Mouse (Mus musculus) kidney, embryonic 15.5 days (tissue): ENCODE data around the gene Gls. TPM values are rescaled to one million over a fixed set of nuclear protein-coding genes. Genes with fewer than 3 reads are reported as not detected.

Source experiments
- ATAC-seq: fragments of 200-750 bp; cut with Nextera tagmentation; replicated peaks from 2 replicates; pipeline ENCODE4 v1.8.0; 2017; ENCODE audit warnings: moderate TSS enrichment; ENCODE audit not compliant: low FRiP score
- H3K27ac ChIP-seq: fragments of 300-500 bp; sonication (generic); 2 replicates; pipeline ENCODE4 v1.5.1; 2015; ENCODE audit warnings: mild to moderate bottlenecking, inconsistent platforms
- H3K27me3 ChIP-seq: fragments of 300-500 bp; sonication (generic); 2 replicates; pipeline ENCODE4 v1.6.1; 2015; ENCODE audit warnings: inconsistent platforms
- H3K36me3 ChIP-seq: fragments of 300-500 bp; sonication (generic); 2 replicates; pipeline ENCODE4 v1.6.1; 2015; ENCODE audit warnings: inconsistent platforms
- H3K4me1 ChIP-seq: fragments of 300-500 bp; sonication (generic); 2 replicates; pipeline ENCODE4 v1.6.1; 2015; ENCODE audit warnings: inconsistent platforms
- H3K4me2 ChIP-seq: fragments of 300-500 bp; sonication (generic); 2 replicates; pipeline ENCODE4 v1.6.1; 2015; ENCODE audit warnings: moderate library complexity, mild to moderate bottlenecking, inconsistent platforms
- H3K4me3 ChIP-seq: fragments of 300-500 bp; sonication (generic); replicated peaks from 2 replicates; pipeline ENCODE4 v1.5.1; 2015; ENCODE audit warnings: mild to moderate bottlenecking, inconsistent platforms
- H3K9ac ChIP-seq: fragments of 300-500 bp; sonication (generic); 2 replicates; pipeline ENCODE4 v1.6.1; 2015; ENCODE audit warnings: mild to moderate bottlenecking, inconsistent platforms
- H3K9me3 ChIP-seq: fragments of 300-500 bp; sonication (generic); replicated peaks from 2 replicates; pipeline ENCODE4 v1.6.1; 2016; ENCODE audit warnings: inconsistent platforms
- WGBS: fragments of 180-500 bp; shearing (Covaris S2); methylation state at CpG from one replicate; pipeline ENCODE4 v1.1.7; 2015; ENCODE audit warnings: mixed read lengths; 5-methylcytosine and 5-hydroxymethylcytosine counted together
- polyA plus RNA-seq: library from polyadenylated mRNA; unstranded; fragments of >200 nt; fragmentation: Nextera tagmentation; extraction: Ambion mirVana; gene quantifications from 2 replicates; pipeline ENCODE4 v1.2.1, GENCODE M21; 2015

The Gls gene
- polyA plus RNA-seq, 1 experiment from 2014 or later, result 23.4 TPM

DNA sequence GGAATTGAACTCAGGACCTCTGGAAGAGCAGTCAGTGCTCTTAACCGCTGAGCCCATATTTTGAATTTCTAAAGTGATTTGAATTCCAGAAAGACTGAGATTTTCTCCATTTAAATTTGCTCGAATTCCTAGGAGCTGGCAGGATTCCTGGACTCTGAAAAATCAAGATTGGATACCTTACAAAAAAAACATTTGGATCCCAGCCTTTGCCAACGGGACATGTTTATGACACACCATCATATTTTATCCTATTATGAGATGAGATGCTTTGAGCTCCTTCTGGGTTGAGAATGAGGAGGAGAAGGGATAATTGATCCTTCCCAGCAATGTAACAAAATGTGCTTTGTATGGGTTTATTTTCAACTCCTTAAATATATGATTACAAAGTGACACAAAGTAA, 31.3 kb upstream of the Gls start:
- no peaks in the 10 kb centered on the region for H3K4me1 ChIP-seq
- no peak overlapping the region for H3K27ac ChIP-seq
- H3K36me3 ChIP-seq, result no peaks in the 10 kb centered on the region
- H3K4me3 ChIP-seq, result no peak overlapping the region
- 47% methylated on average over 3 of the region's 3 CpGs for WGBS
- no peak for ATAC-seq
- no peaks in the 10 kb centered on the region for H3K9me3 ChIP-seq
- H3K9ac ChIP-seq, result no peak overlapping the region
- no peaks in the 10 kb centered on the region for H3K27me3 ChIP-seq
- H3K4me2 ChIP-seq, result no peak overlapping the region

DNA sequence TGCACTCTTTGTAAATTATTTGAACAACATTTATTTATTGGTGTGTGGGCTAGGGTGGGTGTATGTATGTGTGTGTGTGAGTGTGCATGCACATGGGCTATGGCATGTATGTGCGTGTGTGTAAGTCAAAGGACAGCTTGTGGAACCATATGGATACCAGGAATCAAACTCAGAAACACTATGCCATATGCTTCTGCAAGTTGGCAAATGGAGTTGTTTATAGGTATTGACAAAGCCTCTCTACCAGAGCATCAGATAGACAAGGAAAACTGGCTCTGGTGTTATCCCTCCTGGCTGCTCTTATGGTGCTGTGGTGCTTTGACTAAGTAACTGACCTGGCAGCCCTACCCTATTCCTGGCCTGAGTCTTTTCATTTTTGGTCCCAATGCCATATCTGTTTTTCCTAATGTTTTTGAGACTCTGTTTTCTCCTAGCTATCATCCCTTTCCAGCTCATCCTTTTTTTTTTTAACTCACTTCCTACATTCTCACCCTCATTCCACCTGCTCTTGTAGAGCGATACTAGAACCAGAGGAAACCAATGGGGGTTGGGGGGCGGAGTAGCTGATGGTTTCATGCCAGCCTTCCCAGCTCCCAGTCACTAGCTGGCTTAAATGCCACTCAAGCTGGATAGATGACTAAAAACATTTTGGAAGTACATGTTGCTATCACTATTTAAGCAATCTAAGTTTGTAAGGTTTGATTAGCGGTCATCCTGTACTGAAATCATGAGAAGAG, 27.5 kb upstream of the Gls start:
- H3K4me1 ChIP-seq, result no peaks in the 10 kb centered on the region
- H3K9ac ChIP-seq, result no peak overlapping the region
- no peak overlapping the region for H3K4me2 ChIP-seq
- no peak overlapping the region for H3K27ac ChIP-seq
- H3K9me3 ChIP-seq, result no peaks in the 10 kb centered on the region
- no peaks in the 10 kb centered on the region for H3K27me3 ChIP-seq
- H3K4me3 ChIP-seq, result no peak overlapping the region
- 95% methylated on average over 4 of the region's 4 CpGs for WGBS
- ATAC-seq, result no peak
- no peaks in the 10 kb centered on the region for H3K36me3 ChIP-seq

DNA sequence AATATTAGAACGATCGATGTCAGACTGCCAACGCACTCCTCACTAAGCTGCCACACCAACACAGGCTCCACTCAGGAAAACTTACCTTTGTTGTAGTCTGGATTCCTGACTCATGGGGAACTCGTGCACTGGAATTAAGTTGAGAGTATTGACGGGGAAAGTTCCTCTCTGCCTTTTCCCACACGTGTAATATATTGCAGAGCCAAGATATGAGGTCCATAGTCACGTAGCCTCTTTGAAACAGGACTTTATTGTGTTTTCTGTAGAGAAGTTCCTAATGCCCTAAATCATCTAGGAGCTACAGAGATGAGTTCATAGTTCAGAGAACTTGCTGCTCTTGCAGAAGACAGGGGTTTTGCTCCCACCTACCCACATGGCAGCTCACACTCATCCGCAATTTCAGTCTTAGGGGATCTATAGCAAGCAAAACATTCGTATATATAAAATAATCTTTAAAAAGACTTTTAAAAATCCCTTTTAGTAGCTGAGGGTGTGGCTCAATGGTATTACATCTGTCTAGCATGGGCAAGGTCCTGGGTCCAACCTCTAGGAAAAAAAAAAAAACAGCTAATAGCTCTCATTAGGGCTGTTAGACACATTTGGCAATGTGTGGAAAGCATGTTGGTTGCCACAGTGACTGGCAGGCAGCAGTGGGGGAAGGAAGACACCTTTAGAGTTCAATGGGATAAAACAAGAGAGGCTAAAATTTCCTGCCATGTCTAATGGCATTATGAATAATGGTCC, 25.1 kb upstream of the Gls start:
- H3K36me3 ChIP-seq, result no peaks in the 10 kb centered on the region
- no peaks in the 10 kb centered on the region for H3K27me3 ChIP-seq
- H3K4me2 ChIP-seq, result no peak overlapping the region
- no peaks in the 10 kb centered on the region for H3K9me3 ChIP-seq
- 0 out of 2 replicates have a peak, but pooled peaks cover 4% of the 10 kb centered on the region for H3K4me1 ChIP-seq
- WGBS, result 75% methylated on average over 9 of the region's 9 CpGs
- ATAC-seq, result no peak
- no peak overlapping the region for H3K4me3 ChIP-seq
- H3K27ac ChIP-seq, result no peak overlapping the region
- H3K9ac ChIP-seq, result no peak overlapping the region

DNA sequence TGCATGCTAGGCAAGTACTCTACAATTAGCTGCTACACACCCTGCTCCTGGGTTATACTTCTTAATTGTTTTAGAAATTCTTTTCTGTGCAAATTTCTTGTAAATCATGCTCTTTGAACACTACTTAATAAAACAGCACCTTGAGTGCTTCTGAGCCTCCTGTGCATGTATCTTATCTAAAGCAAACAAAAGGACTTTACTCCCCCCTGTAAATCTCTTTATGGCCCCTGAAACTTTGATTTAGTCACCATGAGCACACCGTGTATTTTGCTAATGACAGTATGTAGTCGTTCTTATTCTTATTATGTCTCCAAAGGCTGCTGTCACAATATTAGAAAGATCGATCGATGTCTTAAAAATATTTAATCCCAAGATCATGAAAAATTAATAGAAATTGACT, 23.9 kb upstream of the Gls start:
- H3K4me2 ChIP-seq, result no peak overlapping the region
- H3K27ac ChIP-seq, result no peak overlapping the region
- no peak overlapping the region for H3K9ac ChIP-seq

DNA sequence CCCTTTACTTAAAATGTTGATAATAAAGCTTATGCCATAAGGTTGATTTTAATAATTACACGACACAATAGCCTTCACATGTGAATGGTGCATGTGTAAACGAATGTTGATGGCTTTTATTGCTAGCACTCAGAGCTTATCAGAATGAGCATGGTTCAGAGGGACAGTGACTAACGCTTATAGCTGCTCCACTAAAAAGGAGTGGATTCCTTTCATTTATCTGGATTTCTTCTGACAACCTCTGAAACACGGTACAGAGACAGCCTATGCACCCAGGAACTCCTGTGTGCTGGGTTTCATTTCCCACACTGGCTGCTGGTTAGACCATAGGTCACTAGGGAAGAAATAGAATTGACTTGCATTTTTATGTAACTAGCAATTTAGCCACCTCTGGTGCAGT, 23.2 kb upstream of the Gls start:
- Histone ChIP-seq H3K4me3 (no peak overlapping the region), H3K27ac (no peak overlapping the region), H3K9ac (no peak overlapping the region), H3K36me3 (no peaks in the 10 kb centered on the region), H3K4me2 (no peak overlapping the region), H3K27me3 (no peaks in the 10 kb centered on the region), H3K4me1 (peaks cover 7% of the 10 kb centered on the region), H3K9me3 (no peaks in the 10 kb centered on the region)
- WGBS, result 77% methylated on average over 4 of the region's 4 CpGs
- no peak for ATAC-seq

More for the DNA sequence above, 23.9 kb upstream of the Gls start:
- Histone ChIP-seq H3K4me1 (0 out of 2 replicates have a peak, but pooled peaks cover 5% of the 10 kb centered on the region), H3K4me3 (no peak overlapping the region), H3K27me3 (no peaks in the 10 kb centered on the region), H3K9me3 (no peaks in the 10 kb centered on the region), H3K36me3 (no peaks in the 10 kb centered on the region)
- ATAC-seq, result no peak
- 62% methylated on average over 4 of the region's 4 CpGs for WGBS

DNA sequence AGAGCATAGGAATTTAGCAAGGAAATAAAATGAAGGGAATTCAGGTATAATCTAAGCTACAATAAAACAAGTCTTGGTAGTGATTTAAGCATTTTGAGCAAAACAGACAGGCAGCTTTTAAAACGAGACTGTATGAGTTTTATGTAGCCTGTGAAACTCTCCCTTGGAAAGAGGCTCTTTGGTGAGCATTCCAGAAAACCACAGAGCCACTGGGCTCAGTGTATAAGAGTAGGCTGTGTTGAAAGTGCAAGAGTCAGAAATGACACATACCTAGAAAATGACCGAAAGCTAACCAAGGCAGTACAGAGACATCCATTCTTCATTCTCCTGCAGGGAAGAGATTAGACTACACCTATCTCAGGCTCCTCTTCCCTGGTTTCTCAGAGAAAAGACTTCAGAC, 21.4 kb upstream of the Gls start:
- H3K27me3 ChIP-seq, result no peaks in the 10 kb centered on the region
- no peak overlapping the region for H3K4me3 ChIP-seq
- WGBS, result 64% methylated on average over 2 of the region's 2 CpGs
- H3K4me2 ChIP-seq, result no peak overlapping the region
- H3K27ac ChIP-seq, result no peak overlapping the region
- H3K9ac ChIP-seq, result no peak overlapping the region
- no peaks in the 10 kb centered on the region for H3K9me3 ChIP-seq
- H3K4me1 ChIP-seq, result peaks cover 17% of the 10 kb centered on the region
- no peak for ATAC-seq
- no peaks in the 10 kb centered on the region for H3K36me3 ChIP-seq

DNA sequence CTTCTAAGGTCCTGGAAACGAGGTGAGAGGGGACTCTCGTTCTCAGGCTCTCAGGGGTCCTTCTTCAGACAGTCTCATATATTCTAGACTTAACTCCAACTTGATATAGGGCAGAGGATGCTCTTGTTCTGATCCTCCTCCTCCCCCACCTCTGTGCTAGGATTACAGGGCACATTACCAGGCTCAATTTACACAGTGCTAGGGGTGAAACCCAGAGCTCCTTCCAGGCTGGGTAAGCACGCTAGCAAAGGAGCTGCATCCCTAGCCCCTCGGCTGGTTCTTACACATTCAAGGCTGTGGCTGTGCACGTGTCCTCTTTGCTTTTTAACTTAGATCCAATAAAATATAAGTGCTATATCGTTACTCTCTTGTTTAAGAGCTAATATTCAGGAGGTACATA, 20.4 kb upstream of the Gls start:
- peaks cover 17% of the 10 kb centered on the region for H3K4me1 ChIP-seq
- no peak overlapping the region for H3K4me2 ChIP-seq
- peak; percentile 49 for ATAC-seq

DNA sequence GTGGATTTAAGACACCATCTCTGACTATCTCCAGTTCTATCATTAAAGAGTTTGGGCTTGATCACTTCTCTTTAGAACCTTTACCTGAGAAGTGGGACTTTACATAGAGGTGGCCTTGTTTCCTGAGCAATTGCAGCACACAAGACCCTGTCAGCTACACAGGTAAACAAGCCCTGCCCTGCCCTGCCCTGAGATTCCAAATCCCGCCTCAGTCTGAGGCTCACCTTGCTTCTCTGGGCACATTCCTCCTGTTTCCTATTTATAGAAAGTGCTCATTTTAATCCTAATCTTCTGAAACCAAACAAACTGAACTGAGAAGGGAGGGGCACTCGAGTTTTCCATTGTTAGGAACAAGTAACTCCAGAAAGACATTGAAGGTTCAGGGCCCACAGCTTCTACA, 19.4 kb upstream of the Gls start:
- no peak for ATAC-seq
- H3K4me2 ChIP-seq, result no peak overlapping the region
- H3K4me3 ChIP-seq, result no peak overlapping the region
- no peaks in the 10 kb centered on the region for H3K36me3 ChIP-seq
- H3K9ac ChIP-seq, result no peak overlapping the region
- WGBS, result 80% methylated on average over 2 of the region's 2 CpGs
- no peaks in the 10 kb centered on the region for H3K27me3 ChIP-seq
- no peak overlapping the region for H3K27ac ChIP-seq
- H3K9me3 ChIP-seq, result no peaks in the 10 kb centered on the region
- peaks cover 17% of the 10 kb centered on the region for H3K4me1 ChIP-seq

More for the DNA sequence above, 20.4 kb upstream of the Gls start:
- WGBS, result 40% methylated on average over 6 of the region's 6 CpGs
- no peak overlapping the region for H3K27ac ChIP-seq
- no peak overlapping the region for H3K9ac ChIP-seq
- no peaks in the 10 kb centered on the region for H3K27me3 ChIP-seq
- H3K4me3 ChIP-seq, result no peak overlapping the region
- no peaks in the 10 kb centered on the region for H3K9me3 ChIP-seq
- no peaks in the 10 kb centered on the region for H3K36me3 ChIP-seq

DNA sequence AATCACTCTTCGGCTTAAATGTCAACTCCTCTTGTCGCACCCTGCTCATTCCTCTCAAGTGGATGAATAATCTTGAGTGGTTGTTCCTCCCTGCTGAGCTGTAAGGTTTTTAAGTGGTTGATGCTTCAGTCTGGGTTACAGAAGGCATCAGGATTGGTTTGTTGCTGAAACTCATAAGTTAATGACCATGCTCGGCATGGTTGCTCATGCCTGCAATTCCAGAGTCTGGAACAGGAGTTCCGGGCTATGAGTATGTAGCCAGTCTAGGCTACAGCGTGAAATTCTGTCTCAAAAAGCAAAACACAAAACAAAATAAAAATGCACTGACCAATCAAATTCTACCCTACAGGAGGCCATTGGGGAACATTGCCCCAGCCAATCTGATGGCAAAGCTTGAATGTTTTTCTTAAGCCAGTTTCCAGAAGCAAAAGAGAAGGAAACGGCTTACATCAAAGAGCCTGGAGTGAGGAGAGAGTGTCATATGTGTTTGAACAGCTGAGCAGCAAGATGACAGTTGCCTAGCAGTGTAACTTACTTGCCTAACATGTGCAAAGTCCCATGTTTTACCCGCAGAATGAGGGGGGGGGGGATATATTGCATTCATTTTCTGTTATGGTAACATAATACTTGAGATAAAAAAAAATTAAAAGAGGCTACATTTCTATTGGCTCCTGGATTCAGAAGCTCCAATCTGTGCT, 18.2 kb upstream of the Gls start:
- peak; percentile 79 for ATAC-seq
- H3K36me3 ChIP-seq, result no peaks in the 10 kb centered on the region
- no peaks in the 10 kb centered on the region for H3K27me3 ChIP-seq
- H3K9me3 ChIP-seq, result no peaks in the 10 kb centered on the region
- peak overlapping the region; percentile 2 for H3K4me2 ChIP-seq
- 36% methylated on average over 7 of the region's 7 CpGs for WGBS
- no peak overlapping the region for H3K9ac ChIP-seq
- H3K27ac ChIP-seq, result peak overlapping the region; percentile 33
- no peak overlapping the region for H3K4me3 ChIP-seq
- H3K4me1 ChIP-seq, result peaks cover 17% of the 10 kb centered on the region

DNA sequence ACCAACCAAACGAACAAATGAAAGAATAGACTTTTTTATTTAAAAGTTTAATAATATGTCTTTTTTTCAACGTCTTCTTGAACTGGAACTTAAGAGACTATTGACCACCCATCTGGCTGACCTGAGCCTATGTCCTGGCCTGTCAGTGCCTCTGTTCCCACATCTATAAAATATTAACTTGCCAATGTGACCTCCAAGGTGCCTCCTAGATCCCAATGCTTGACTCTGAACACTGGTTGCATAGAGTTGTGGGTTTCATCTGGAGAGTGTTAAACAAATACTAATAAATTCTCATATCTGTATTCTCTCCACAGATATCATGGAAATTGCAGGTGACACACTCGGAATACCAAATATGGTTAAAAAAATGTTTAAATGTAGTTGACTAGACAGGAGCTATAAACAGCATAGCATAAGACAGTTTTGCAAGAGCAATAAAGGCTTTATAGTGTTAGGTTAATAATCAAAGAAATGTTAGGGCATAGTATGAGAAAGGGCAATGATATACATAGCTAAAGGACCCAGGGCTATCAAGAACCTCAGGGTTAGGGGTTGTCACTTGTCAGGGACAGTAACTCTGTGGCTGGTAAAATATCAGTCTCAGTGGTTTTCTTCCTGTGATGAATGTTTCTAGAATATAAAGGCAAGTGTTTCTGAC, 16.0 kb upstream of the Gls start:
- 89% methylated on average over 3 of the region's 3 CpGs for WGBS
- H3K27ac ChIP-seq, result no peak overlapping the region

DNA sequence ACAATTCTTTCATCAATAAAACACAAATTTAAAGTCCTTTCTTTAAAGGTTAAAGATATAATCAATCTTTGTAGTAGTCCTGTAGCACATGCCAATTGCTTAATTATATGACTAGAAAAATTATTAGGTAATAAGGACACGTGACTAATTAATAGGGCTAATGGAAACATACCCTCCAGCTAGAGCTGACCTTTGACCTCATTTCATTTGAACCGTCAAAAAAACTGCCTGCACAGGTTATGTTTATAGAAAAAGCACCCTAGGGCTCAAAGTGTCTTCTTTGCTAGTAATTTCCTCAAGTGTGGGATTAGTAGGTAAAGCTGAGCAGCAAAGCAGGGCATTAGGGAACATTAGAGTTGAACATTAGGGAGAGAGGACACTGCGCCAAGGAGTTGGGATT, 9.2 kb upstream of the Gls start:
- ATAC-seq, result no peak

More for the DNA sequence above, 16.0 kb upstream of the Gls start:
- H3K9ac ChIP-seq, result no peak overlapping the region
- H3K27me3 ChIP-seq, result no peaks in the 10 kb centered on the region
- no peaks in the 10 kb centered on the region for H3K36me3 ChIP-seq
- no peaks in the 10 kb centered on the region for H3K9me3 ChIP-seq
- no peak overlapping the region for H3K4me2 ChIP-seq
- no peak overlapping the region for H3K4me3 ChIP-seq
- peaks cover 17% of the 10 kb centered on the region for H3K4me1 ChIP-seq
- no peak for ATAC-seq

DNA sequence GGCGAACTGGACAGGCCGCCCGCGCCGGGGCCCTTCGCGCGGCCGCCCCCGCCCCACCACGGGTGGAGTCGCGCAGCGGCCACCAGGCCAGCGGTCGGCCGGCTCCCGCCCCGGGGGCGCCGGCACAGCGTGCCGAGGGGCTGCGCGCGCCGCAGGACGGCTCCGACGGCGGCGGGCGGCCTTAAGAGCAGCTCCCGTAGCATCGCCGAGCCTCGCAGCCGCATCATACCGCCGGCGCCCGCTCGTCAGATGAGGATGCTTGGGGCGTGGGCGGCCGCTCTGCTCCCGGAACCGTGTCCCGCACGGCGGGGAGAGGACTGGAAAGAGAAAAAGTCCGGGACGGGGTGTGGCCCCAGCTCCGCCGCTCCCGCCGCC, 279 bp downstream of the Gls start:
- under 1% methylated on average over 53 of the region's 57 CpGs for WGBS
- no peaks in the 10 kb centered on the region for H3K36me3 ChIP-seq
- H3K4me1 ChIP-seq, result peaks cover 6% of the 10 kb centered on the region
- no peaks in the 10 kb centered on the region for H3K9me3 ChIP-seq
- H3K27me3 ChIP-seq, result no peaks in the 10 kb centered on the region
- H3K4me2 ChIP-seq, result peak overlapping the region; percentile 79
- peak overlapping the region; percentile 96 for H3K4me3 ChIP-seq
- peak overlapping the region; percentile 97 for H3K27ac ChIP-seq
- ATAC-seq, result peak; percentile 73
- peak overlapping the region; percentile 92 for H3K9ac ChIP-seq

More for the DNA sequence above, 9.2 kb upstream of the Gls start:
- Histone ChIP-seq H3K4me2 (no peak overlapping the region), H3K36me3 (no peaks in the 10 kb centered on the region), H3K4me3 (no peak overlapping the region), H3K4me1 (no peaks in the 10 kb centered on the region), H3K27me3 (no peaks in the 10 kb centered on the region), H3K27ac (no peak overlapping the region), H3K9me3 (no peaks in the 10 kb centered on the region), H3K9ac (no peak overlapping the region)
- 60% methylated on average over 3 of the region's 3 CpGs for WGBS
